Mouse (Mus musculus): Measurements from ENCODE around the gene Itprid1.

Itprid1 gene

DNA sequence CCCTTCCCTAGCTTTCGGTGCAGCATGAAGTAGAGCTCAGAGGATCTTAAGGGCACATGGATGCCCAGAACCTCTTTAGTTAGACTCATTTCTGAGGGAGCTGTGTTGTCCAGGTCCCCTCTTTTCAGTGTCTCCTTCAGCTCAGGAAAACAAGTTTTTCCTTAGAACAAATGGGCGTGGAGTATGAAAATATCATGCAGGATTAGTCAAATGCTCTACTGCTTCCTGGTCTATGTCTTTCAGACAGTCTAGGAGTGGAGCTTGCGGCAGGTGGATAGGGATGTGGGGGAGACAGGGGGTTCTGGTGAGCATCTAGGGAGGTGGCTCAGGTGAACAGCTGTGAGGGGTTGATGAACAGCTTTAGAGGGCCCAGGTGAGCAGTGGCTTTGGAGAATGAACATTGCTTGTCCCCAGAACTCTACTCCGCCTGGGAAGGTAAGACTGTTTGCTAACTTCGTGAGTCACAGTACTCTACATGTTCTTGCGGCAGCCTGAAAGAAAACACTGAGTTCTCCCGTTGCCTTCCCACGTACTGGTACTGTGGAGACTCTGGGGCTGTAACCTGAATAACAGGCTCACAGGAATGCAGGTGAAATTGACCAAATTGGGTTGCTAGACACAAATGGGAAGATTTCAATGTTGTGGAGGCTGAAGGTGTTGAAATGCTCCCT is at the start of gene Itprid1:
Itprid1 (plus strand) TSS at position 246 of the 671 bp plus-strand sequence.
- peak; percentile 43 to 50 for DNase-seq (ENCODE audit: low spot score in 2 of 2)

DNA sequence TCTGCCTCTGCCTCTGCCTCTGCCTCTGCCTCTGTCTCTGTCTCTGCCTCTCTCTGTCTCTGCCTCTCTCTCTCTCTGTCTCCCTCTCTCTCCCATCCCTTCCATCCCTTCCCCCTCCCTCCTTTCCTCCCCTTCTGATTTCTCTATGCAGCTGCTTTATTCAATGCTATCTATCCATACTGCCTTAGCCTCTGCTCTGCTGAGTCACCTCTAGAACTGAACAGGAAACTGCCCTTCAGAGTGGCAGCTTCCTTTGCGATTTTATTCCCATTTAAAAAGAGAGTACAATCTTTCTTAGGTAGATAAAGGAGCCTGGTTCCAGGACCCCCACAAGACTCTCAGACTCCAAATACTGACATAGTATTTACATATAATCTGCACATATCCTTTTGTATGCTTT is 47.1 kb upstream of the Itprid1 start:
- no peak for DNase-seq (ENCODE audit: low spot score in 2 of 2)

DNA sequence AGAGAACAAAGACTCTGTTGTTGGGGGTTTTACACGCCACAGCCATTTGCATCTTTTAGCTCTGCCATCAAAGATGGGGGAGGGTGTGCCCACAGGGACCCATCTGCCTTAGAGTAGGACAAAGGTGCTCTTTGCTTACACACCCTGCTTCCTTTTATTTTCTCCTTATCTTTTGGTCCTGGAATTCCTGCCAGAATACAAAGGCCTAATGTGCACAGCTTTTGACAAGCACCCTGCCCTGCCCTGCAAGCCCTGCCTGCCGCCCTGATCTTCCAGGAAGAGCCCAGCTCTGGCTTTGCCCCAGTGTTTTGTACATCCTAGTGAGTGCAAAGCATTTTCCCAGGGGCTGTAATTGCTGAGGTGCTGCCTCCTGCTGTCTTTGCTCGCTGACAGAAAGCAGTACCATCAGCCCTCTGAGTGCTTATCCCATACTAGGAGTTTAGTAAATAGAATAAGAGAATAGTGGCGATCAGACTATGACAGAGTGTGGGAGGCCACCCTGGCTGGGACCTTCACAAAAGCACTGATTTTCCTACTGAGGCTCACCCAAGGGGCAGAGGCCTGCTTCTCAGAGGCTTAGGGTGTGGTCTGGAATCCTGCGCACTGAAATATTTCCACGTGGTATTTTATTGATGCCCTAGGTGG is 44.7 kb upstream of the Itprid1 start:
- no peak for DNase-seq (ENCODE audit: low spot score in 2 of 2)

DNA sequence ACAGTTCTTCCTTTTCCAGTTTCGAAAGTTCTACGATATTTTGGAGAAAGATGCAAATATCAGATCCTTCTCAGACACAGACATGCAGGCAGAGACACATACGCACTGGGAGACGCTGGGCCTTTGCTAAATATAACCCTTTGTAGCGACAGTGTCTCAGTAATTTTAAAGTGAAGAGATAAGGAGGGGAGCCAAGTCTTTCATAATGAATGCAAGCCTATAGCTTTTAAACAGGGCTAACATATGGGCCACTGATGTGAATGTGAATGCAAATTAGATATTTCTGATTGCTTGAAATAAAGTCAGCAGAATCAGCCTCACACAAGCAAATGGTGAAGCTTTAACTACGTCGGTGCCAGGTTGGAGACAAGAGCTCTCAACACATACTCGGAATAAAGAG is 44.2 kb upstream of the Itprid1 start:
- DNase-seq (ENCODE audit: low spot score in 2 of 2) = no peak

DNA sequence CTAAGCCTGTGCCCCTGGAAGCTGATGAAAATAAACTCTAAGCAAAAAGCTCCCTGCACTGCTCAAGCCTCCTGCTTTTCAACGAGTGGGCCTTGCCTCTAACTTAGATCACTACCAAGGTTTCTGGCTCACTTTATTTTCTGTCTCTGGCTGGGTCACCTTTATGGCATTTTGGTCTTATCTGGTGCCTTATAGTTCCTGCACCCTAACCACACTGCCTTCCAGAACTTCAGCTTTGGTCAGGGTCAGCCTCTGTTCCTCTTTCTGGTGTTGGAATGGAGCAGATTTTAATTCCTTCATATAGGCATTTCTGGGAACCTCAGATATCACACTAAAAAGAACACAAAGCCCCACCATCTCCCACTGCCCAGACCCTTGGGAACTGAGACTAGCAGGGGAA is 34.0 kb upstream of the Itprid1 start:
- DNase-seq (ENCODE audit: low spot score in 2 of 2) = no peak

DNA sequence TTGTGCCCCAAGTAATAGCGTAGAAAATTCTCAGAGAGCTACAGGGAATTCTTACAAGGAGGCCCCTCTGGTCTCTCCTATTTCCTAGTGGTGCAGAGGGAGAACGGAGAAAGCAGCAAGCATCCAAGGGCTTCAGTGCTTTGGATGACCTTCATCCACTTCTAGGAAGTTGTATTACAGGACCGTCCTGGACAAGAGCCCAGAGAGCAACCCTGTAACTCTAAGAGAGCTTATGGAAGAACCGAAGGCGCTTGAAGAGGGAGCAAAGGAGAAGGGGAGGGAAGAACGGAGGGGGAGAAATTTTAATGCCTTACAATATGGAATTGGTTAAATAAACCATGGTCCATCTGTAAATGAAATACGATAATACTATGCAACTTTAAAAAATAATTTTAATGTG is 33.3 kb upstream of the Itprid1 start:
- no peak for DNase-seq (ENCODE audit: low spot score in 2 of 2)

DNA sequence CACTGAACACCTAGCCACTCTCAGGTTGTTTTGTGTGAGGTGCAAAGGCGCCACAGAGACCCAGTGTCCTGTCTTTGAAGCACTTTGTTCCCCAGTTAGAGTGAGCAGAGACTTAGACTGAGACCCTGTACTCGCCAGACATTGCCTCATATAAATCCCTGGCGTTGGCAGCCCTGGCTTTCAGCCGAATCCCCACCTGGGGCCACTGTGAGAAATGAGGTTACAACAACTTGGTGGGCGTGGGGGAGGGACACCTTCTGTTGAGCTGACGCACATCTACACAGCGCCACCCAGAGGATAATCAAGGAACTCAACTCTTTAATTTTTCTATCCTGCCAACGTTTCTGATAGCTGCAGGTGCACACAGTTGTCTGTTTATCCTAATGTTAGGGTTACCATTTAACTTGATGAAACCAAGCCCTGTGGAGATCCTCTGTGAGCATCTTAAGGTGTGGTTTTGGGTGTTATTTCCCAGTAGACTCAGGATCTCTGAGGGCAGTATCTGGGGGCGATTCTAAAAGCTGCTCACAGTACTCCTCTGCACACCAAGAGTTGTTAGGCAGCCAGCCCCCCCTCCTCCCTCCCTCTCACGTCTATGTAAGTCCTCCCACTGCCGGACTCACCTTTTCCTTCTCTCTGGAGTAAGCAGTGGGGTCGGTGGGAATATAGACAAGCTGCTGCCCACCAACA is 32.6 kb upstream of the Itprid1 start:
- no peak for DNase-seq (ENCODE audit: low spot score in 2 of 2)

DNA sequence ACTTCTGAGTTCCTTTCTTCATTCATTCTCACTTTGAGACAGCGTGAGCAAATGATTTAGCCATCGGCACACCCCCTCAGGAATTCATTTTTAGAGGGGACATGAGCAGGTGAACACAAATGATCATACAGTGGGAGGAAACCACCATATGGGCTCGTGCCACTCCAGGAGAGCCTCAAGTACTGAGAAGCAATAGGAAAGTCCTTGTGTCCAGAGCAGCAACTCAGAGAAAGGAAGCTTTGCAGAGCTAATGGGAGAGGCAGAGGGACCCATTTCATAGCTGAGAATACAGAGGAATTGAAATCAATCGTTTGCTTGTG is 32.1 kb upstream of the Itprid1 start:
- no peak for DNase-seq (ENCODE audit: low spot score in 2 of 2)

DNA sequence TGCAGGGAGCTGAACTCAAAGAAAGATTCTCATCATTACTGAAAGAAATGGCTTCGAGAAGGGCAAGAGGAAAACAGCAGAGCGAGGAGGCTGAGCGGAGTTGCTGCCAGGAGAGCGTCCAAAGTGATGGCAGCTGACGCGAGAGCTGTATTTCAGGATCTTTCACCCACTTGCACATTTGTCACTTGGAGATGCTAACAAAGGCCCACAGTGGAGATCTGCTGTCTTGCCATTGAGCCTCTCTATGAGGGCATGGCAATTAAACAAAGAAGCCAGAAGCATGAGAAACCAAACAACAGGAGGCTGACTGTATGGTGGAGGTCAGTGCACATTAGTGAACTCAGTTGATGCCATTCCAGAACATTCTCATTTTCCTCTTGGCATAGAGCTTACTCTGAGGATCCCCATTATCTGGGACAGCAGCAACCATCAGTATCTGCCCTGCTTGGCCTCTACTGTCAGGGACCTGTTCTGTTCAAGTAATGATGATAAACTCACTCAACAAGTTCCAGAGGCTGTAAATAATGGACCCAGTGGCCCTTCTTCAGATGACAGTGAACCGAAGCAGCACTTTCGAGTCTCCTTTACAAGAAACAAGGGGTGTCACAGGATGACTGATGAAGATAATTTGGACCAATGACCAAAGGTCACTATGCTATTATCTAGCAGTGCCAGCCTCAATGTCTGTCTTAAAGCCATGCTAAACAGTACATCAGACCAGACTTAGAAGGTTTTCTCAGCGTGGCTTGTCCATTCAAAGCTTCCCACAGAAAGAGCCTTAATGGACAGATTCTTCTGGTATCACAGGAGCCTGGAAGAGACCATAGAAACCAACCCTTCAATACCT is 31.2 kb upstream of the Itprid1 start:
- DNase-seq (ENCODE audit: low spot score in 2 of 2) = no peak

DNA sequence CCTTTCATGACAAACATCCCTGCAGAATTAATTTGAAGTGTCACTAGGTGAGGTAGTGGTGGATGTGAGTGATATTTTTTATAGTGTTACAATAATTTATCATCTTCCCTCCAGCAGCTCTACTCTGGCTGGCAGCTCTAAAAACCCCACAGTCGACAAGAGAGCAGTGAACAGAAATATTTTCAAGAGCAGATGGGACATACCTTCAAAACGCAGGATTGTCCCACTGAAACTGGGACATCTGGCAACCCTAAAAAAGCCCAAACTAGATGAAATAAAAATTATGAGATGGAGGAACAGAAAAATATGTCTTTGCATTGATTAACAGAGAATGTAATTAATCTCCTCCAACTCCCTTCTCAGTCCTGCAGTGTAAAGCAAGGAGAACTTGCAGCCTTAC is 30.2 kb upstream of the Itprid1 start:
- no peak for DNase-seq (ENCODE audit: low spot score in 2 of 2)

DNA sequence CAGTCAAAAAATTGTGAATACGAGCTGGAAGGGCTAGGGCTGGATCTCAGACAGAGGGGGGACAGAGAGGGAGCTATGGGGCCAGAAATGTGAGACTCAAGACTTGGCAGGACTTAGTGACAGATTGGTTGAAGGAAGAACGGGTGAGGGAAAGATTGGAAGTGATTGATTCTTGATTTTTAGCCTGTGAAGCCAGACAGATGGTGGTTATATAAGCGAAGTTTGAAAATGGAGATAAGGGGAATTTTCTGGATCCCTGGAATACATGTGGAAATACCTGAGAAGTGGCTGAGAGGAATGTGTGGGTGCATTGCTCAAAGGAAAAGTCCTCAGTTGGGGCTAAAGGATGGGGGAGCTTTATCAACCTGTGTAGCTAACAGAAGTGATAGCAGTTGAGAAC is 28.0 kb upstream of the Itprid1 start:
- DNase-seq (ENCODE audit: low spot score in 2 of 2) = no peak

DNA sequence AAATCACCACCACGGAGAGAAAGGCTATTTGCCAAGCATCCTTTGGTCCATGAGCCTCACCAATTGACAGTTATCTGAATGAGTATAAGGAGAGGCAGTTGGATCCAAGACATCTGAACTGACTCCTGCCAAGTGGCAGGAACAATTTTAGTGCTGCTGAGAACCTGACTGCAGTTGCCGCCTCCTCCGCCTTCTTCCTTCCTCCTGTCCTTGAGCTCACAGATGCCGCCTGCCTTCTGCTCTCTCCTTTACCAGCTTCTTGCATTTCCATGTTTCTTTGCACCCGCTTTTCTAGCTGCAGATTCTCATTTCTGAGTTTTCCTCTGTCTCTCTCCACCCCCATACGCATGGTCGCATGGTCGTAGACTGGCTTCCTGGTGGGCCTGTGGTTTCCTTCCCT is 25.5 kb upstream of the Itprid1 start:
- no peak for DNase-seq (ENCODE audit: low spot score in 2 of 2)

DNA sequence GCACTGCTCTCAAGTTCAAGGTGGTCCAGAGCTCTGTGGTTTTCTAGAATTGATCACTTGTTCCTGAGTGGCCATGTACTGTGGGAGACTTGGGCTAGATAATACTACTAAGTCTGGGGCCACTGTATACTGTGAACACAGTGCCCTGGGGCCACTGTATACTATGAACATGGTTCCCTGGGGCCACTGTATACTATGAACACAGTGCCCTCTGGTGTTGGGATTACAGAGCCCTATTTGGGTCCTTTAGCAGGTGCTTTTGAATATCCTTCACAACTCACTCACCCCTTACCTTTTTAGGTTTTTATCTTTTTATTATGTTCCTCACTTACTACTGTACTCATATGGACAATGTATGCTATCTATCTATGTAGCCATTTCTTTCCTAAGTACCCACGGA is 24.3 kb upstream of the Itprid1 start:
- DNase-seq (ENCODE audit: low spot score in 2 of 2) = no peak

DNA sequence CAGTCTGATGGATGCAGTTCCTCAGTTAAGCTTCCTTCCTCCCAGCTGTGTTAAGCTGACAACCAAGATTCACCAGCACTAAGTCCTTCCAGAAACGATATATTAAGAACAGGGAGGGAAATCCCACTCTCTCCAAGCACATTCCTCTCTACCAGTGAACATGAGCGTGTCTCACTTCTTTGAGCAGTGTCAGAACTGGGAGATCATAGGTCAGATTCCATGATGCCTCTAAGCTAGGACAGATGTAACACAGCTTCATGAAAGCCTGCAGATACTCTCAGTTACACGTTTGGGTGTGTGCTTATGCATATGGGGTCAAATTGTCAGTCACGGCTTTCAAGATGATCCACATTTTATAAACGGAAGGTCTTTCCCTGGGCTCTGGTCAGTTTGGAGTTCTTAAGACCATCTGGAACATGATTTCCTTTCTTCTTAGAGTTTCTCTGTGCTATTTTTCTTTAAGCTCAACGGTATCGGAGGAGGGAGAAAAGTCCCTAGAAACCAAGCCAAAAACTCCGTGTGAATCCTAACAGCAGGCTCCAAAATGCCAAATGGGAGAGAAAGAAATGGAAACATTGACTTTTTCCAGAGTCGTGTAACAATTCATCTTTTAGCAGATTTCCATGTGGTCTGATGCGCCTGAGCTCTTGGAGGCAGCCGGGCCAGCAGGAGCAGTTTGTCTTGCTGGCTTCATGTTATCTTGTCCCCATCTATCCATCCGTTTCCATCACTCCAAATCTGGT is 22.3 kb upstream of the Itprid1 start:
- no peak for DNase-seq (ENCODE audit: low spot score in 2 of 2)

DNA sequence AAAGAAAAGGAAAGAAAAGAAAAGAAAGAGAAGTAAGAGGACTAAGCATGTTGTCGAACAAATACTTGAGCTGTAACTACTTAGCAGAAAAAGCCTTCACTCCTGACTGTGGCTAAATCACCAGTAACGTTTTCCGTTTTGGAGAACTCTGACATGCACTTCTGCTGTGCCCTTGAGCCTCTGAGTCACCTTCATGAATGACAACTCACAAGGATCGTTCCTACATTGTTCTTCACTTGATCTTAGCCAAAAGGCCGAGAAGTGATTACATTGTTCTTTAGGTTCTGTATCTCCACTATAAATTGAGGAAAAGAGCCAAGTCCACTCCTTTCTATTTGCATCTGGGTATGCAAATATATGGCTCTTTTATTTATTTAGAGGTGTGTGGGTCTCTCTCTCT is 19.8 kb upstream of the Itprid1 start:
- DNase-seq (ENCODE audit: low spot score in 2 of 2) = no peak

DNA sequence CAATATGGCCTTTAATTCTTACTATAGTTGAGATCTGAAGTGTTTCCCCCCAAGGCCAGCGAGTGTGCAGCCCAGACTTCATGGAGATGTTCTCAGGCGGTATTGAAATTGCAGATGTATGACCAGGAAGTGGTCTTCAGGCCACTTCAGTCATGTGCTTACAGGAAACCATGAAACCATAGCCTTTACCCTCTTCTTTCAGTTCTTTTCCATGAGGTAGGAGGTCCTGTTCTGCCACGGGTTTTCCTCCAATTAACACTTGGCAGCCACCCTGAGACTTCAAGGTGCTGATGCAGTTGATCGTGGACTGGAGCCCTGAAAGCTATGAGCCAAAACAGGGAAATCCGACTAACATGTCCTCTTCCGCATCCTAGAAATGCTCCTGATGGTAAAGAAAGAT is 7.0 kb upstream of the Itprid1 start:
- no peak for DNase-seq (ENCODE audit: low spot score in 2 of 2)

DNA sequence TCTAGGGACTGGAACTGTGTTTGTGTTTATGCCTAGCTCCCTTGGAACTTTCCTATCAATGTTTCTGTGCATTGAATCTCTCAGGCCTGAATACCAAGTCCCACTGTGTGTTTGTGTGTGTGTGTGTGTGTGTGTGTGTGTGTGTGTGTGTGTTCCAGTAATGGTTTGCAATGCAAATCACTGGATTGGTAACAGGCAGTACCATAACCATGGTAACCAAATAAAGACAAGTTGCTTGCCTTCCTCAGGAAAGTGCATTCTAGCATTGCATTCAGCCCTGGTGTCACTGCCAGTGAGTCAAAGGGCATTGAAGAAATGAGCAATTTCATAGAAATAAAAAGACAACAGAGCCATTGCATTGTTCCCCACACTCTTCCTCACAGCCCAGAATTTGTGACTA is 15.9 kb downstream of the Itprid1 start:
- no peak for DNase-seq (ENCODE audit: low spot score in 2 of 2)

DNA sequence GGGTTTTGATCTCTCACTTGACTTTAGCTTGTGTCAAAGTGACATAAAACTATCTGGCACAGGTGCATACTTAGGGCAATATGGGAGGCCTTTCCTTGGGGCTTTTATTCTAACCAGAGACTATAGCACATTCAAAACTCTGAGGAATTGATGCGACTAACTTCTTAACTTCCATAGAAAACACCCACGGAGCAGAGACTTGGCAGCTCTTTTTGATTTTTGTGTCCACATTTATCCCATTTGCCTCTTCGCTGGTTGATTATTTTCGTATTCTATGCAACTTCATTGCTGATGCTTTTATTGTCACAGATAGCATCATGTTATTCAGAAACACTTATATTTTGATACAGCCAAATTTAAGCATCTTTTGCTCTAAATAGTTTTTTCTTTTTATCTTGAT is 19.4 kb downstream of the Itprid1 start:
- DNase-seq (ENCODE audit: low spot score in 2 of 2) = no peak

DNA sequence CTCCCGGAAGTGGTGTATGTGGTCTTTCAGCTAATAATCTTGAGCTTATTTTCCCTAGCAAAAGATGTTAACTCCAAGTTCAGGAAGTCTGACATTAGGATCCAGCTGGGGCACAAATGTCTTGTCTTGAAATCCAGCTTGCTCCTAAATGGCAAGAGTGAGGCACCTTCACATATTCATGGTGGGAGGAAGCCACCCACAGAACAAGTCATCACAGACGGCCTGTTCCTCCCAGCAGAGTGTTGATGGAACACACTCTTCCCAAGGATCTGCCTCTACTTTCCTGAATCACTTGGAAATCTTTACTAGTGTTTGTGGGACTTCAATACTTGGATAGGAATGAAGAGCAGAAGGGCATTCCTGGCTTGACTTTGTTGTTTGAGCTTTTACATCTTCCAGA is 28.5 kb downstream of the Itprid1 start:
- DNase-seq (ENCODE audit: low spot score in 2 of 2) = no peak

DNA sequence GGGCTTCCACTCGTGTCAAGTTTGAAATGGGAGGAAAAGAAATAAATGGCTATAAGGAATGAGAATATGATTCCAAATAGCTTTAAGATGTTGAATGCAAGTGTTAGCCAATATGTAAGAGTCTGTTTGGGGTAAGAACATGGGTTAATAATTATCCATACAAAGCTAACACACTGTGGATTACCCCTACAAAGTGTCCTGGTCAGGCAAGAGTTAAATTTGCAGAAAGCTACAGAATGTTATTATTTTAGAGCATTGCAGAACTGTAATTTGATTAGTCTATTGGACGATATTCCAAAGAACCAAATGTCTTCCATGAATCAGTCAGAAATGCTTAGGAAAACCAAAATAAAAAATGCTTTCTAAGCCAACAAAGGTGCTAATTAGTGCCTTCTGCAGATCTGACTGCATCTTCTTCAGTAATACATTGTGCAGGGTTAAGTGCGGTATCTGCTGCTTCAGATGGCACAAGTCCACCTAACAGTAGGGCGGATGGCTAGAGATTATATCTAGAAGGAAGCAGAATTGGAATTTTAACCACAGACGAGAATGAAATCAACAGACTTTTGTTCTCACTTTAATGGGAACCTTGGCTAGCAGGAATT is 42.8 kb downstream of the Itprid1 start:
- no peak for DNase-seq (ENCODE audit: low spot score in 2 of 2)

DNA sequence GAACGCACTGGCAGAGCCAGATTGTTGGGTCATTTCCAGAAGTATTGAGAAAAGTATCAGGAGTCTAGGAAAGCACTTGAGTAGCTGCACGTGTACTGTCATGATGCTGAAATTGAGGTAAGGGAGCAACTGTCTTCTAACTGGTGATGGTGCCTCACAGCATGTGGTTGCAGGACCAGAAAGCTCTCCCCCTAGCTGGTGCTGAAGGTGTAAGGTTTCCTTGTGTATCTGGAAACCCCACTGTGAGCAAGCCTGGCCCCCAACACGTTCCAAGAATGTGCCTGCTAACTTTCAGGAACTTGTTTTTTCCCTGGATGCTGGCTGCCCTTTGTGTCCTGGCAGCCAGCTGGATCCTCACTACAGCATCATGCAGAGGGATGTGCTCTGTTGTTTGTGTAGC is 44.2 kb downstream of the Itprid1 start:
- no peak for DNase-seq (ENCODE audit: low spot score in 2 of 2)

Data from urinary bladder, adult 18-20 months (tissue).